Mouse (Mus musculus) lung, postnatal 14 days (tissue): ENCODE measurements around the gene Cmtr2.
A peak's percentile ranks its signal among the peaks of the same experiment; 100 is the strongest.

Source experiments
- DNase-seq: peaks from one replicate; pipeline ENCODE4 v3.0.0; 2021

Gene Cmtr2

DNA sequence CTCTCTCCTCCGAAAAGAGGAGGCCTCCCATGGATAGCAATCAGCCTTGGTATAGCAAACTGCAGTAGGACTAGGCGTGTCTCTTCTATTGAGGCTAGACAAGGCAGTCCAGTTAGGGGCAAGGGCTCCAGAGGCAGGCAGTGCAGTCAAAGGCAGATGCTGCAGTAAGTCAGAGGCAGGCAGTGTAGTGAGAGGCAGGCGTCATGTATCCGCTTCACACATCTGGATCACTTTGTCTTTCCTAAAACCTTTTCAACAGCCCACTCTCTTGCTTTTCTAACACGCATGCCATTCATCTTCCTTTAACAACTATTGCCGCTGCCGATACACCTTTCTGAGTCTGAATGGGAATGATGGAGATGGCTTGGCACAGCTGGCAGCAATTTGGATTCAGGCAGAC is at the start of gene Cmtr2:
Gene Cmtr2 (plus strand): TSS at position 301 of the 400 bp plus-strand sequence.
- no peak for DNase-seq

DNA sequence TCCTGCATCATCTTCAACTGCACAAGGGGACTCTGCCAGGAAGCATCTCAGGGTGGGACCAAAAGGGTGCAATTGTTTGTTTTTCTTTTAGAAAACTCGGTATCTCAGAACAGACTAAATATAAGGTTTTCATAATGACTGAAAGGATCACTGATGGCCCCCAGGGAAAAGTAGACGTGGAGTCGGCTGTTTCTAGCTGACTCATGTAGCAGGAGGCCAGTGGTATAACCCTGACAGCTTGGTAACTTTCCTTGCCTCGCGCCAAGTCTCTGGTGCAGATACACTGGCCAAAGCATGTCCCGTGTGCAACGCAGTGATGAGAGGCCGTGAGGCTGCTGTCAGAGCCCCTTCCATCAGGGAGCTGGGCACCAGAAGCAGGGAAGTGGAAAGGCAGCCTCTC is 49.2 kb upstream of the Cmtr2 start:
- DNase-seq, result no peak

DNA sequence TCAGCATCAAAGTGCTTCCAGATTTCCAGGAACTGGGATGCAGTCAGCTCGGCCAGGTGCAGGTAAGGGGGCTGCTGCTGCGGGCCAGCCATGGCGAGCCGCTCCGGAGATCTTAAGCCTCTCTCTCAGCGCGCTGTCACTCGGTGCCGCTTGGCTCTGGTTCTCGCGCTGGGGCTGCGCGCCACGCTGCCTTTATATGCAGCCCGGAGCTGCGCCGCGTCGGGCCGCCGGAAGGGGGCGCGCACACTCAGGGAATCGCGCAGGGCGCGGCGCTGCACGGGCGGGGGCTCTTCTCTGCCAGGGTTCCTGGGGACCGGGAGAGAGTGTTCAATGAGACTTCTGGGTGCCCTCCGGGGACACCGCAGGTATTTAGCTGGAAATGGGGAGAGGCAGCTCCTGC is 47.4 kb upstream of the Cmtr2 start, which contains the start of gene Calb2:
Gene Calb2 (minus strand): TSS at position 165 of the 400 bp plus-strand sequence.
- DNase-seq, result peak; percentile 43

DNA sequence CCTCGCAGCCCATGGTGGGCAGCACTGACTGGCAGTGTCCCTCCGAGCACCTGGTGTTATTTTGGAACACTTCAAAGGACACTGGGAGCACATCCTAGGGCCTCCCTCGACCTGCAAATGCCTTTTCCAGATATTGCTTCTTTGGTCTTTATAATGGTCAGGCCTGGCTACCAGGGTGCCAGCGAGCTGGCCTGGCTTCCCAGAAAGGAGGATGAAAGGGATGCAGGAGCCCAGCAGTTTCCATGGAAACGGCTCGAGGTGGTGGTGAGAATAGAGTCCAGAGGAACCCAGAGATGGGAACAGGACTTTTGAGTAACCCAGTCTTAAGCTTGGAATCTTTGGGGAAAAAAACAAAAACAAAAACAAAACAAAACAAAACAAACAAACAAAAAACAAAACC is 43.3 kb upstream of the Cmtr2 start:
- DNase-seq, result no peak

DNA sequence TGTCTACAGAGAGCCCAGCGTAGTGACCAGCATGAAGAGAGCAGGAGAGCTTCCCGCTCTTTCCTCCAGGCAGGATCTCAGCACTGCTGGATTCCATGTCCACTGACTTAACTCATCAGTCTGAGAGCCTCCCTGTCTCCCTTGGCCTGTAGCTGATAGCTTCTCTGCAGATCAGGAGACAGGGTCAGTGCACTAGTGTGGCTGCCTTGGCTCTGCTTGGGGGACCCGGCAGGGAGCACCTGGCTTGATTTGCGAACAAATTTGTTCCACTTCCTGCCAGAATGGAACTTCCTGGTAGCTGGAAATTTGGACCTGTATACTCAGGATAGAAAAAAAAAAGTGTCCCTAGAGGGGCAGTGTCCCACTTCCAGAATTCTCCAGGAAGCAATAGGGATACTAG is 40.6 kb upstream of the Cmtr2 start:
- no peak for DNase-seq

DNA sequence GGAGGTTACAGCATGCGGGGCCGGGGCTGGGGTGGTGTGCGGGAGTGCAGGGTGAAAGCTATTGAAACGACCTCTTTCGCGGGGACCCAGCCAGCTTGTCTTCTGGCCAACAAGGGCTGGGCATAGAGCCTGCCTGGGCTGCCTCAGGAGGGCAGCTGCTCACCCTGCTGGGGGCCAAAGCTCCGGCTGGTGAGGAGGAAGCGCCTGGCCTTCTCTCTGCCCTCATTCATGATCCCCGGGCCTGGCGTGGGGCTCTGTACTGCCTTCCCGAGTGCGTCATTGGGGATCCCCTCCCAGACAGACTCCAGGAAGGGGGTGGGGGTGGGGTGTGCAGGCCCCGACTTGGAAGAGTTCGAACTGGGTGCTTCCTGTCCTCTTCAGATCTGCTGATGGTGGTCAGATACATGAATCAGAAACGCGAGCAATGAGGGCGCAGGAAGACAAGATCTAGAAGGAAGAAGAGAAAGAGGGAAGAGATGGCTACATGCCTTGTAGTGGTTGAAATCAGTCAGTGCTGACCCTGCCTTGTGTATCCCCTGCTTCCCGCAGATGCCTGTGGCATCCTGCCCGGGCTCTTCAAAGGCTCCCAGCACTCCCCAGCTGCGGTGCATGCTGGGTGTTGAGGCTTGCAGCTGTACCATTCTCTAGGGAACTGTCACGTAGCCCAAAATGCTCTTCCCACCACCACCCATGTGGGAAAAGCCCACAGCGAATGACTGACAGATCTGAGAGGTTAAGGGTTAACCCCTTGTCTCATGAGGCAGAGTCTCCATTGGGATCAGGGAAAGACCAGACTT is 37.9 kb upstream of the Cmtr2 start:
- no peak for DNase-seq

DNA sequence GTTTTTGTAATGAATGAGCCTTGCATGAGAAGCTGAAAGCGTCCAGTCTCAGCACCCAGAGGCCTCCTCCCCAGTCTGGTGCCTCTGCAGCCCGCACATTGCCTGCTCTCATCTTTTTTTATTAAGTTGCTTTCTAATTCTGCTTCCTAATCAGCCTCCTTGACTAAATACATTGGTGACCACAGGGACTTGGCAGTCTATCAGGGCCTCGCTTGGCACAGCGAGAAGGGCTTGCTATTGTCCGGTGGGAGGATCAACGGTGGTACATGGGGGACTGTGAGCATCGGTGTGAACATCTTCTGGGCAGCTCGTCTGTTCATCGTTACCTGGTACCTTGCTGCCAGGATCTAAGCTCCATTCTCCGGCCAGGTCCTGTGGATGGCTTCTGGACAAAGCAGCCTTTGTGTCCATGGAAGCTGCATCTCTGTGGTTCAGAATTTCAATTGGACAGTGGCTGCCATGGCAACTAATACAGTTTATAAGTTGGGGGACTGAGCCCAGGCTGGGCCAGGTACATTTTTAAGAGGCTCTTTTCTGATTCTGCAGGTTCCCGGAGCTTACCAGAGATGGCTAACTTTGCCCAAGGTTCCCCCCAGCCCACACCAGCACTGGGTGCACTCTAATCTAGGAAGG is 32.6 kb upstream of the Cmtr2 start:
- DNase-seq, result no peak

DNA sequence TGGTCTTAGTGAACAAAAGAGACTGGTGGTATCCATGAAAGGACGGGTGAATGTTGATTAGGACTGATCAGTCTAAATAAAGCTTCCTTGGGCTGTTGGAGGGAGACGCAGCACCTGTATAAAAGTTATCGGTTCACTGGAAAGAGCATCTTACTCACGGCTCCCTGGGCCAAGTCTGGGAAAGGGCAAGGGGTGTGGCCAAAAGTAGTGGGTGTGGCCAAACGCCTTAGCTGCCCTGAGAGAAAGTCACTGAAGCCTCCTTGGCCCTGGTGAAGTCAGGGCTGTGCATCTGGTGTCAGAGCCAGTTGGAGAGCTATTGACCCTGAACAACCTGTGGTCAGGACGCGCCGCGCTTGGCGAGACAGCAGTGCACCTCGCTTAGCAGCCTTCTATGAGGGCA is 31.7 kb upstream of the Cmtr2 start:
- DNase-seq, result no peak

DNA sequence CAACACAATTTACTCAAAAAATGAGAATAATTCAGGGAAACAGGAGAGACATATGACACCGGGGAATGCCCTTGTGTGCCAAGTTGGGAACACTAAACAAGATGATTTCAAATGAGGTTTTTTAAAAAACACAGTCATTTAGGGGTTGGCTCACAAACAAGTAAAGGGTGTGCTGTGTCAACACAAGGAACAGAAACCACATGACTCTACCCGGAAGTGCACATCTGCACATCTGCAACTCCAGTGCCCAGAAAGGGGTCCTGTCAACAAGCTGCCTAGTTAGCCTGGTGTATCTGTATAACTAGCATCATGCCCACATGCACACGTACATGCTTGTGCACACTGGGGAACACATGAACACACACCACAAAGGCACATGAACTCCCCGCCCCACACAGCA is 29.9 kb upstream of the Cmtr2 start:
- no peak for DNase-seq

DNA sequence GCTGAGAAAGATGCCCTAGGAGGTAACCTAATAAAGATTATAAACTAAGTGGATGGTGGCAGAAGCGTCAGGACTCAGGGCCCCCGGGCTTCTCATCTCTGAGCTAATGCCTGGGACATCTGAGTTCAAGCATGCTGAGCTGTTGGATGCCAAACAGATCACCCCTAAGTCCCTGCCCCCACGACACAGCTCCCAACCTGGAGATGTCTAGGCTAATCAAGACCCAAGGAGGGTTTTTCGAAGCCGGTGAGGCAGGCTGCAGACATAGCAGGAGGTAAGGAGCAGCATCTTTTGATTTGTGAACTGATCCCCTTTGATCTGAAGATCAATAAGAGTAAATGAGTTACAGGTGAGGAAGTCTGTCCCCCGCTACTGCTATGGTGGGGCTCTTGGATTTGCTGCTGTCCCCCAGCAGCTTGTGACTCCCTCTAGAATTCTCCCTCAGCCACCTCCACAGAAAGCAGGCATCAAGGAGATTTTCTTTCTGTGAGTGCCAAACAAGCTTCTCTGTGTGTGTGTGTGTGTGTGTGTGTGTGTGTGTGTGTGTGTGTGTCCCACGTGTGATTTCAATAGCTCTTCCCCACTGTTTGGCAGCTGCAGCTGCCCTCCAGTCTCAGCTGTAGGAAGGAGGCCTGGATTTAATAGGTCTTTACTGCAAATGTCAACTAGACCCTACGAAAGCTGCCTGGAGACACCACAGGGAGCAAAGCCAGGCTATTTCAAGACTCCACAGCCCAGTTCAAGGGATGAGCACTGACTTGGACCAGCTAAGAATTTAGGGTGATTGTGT is 26.3 kb upstream of the Cmtr2 start:
- DNase-seq, result no peak

DNA sequence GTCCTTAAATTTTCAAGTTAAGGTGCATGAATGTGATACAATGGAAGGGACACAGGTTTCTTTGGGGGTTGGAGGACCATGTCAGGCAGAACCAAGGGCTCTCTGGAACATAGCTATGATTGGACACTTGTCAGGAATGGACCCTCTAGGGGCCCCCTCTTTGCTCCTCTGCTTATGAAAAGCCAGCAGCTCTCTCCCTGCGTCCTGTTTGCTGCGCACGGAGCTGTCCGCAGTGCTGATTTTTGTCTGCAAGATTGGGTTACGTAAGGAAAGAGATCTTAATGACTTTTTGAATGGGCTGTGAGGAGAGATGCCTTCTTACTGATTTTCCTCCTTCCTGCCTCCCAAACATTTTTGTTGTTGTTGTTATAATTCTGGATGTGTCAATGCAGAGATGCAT is 18.8 kb upstream of the Cmtr2 start:
- DNase-seq, result peak; percentile 66

DNA sequence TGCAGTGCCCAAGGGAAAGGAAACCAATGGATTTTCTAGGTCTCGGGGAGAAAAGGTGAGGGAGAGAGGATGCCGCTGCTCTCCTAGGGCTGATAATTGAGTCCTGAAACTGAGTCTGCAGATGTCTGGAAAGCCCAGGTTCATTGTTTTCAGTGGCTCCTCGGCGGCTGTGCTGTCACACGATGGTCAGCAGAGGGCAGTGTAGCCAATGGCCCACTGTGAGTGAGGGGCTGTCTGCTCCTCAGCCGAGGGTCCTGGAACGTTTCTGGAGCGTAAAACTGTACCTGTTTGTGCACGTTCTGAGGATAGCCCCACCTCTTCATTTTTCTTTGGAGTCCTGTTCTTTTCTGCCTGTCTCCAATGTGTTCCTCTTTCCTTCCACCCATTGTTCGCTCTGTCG is 13.7 kb upstream of the Cmtr2 start:
- DNase-seq, result no peak

DNA sequence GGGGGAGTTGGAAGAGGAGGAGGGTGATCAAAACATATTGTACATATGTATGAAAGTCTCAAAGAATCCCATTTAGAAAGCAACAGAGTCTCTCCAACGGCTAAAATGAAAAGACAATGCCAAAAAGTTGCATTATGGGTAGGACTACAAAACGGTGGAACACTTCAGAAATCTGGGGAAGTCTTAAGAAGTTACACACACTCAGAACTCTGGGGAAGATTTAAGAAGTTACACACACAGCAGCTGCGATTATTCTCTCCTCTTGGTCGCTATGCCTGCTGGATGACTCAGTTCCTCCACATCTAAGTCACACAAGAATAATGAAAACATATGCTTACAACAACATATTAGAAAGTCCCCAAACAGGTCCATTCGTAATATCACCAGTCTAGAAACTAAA is 788 bp downstream of the Cmtr2 start:
- DNase-seq, result no peak

DNA sequence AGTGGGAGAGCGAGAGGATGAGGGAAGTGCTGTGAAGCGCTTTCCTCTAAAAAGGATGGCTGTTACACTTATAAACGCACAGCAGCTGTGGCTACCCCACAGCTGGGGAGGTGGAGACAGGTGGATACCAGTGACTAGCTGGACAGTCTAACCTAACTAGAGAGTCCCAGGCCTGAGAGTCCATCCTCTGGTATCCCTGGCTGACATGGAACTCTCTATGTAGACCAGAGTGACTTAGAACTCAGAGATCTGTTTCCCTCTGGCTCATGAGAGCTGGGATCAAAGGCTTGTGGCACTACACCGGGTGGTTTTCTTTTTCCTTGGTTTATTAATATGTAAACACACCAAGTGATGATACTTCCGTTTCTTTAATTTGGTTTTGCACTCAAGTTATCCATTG is 1.7 kb downstream of the Cmtr2 start:
- no peak for DNase-seq

DNA sequence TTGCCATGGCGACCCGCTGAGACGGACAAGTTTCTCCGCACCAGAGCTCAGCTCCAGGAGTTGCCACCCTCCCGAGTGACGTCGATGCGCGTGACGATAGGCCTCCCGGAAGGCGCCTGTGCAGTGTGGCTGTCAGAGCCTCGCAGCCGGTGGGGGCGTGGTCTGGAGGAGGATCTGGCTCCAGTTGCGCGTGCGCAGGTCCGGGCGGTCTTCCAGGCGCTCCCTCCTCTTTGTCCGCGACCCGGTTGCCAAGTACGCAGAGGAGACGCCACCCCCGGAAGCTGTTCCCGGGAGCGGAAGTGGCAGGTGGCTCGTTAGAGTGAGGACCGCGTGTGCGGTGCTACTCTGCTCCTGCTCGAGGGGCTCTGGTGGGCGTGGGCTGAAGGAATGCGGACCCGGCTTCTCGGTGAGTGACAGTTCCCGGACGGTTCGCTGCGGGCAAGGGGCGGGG is 2.2 kb downstream of the Cmtr2 start:
- DNase-seq, result peak; percentile 100

DNA sequence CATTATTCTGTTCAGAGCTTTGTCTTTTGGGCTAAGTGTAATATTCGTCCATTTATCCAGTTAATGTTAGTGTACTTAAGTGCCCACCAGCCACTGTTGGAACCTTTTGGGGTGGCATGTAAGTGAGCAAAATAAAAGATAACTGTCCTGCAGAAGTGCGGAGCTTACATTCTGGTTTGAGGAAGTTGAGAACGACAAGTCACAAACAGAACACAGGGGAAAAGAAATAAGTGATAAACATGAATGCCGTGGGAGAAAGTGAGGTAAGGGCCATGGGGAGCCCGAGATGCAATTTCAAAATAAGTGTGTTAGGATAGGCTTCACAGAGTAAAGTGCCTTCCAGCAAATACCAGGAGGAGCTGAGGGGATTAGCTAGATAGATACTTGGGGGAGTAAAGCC is 3.0 kb downstream of the Cmtr2 start:
- DNase-seq, result no peak

DNA sequence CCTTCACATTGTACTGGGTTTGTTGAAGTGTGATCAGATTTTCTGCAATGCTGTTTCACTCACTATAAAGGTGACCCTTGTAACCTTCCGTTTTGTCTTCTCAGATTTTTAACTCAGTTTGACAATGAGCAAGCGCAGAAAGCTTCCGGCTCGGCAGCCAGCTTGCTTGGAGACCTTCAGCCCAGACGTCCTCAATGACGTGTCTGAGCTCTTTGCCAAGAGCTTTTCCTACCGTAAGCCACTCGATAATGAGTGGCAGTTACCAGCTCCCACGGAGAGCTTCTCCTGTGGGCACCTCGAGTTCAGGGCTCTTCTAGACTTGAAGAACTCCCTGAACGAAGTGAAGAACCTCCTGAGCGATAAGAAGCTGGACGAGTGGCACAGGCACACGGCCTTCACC is 5.5 kb downstream of the Cmtr2 start:
- DNase-seq, result no peak

DNA sequence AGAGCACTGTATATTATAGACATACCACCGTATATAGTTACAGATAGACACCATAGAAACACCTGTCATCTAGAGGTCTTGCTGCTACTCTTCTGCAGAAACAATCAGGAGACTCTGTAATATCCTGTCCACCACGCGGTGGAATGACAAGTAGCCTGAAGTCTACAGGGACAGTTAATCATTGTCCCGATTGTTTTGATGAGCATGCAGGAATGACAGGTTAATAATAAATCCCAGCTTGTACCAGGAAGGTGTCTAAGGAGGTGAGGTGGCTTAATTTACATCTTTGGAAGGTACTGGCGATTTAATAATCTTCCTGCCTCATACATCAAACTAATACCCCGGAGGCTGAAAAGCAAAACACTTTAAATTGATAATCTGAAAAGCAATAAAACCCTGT is 15.3 kb downstream of the Cmtr2 start:
- DNase-seq, result no peak

DNA sequence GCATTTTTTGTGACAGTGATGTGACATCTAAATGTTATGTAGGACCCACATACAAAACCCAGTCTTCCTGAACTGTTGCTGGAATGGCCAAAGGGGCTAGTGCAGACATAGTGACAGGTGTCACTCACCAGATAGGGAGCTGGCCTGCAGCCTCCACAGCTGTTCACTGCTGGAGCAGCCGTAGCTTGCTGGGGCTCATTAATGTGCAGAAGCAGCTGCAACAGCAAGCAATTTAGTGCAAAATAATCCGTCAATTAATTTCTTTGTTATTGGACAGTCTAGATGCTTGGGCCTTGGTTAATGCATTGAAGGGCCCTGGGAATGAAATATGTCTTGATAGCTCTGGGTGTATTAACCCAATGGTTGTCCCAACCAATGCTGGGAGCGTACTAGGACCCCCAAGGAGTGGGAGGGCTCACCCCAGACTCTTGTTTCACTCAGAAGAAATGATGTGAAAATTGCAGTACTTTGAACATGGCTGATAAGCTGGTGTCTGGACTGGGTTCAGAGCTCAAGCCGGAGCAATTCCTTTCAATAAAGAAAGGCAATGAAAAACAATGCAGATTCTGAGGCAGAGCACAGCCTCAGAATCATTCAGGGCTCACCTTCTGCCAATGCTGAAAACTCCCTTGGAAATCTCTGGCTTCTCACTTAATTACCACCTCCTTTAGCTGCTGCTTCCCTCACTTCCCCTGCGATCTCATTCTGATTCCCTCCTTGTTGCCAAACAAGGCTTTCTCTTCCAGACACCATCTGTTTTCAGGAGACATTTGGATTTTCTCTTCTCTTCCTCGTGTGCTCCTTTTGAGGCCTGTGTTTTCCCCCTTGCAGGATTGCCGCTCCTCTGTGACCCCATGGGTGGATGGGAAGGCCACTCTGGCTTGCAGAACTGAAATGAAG is 27.1 kb downstream of the Cmtr2 start:
- DNase-seq, result no peak

DNA sequence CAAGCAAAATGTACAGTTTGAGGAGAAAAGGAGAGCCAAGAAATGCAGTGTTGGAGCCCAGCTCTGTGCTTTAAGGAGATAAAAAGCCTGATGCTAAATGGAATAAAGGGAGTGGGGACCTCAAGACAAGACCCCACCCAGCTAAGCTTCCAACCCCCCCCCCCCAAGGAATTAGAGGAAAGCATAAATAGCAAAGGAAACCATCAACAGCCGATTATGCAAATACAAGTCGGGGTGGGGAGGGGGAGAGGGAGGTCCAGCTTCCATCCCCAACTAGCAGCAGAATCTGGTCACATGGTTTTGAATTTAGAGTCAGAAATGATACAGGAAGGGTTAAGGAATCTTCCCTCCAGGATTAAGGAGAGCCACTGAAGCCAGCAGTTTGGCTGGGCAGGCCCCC is 29.1 kb downstream of the Cmtr2 start:
- DNase-seq, result no peak

DNA sequence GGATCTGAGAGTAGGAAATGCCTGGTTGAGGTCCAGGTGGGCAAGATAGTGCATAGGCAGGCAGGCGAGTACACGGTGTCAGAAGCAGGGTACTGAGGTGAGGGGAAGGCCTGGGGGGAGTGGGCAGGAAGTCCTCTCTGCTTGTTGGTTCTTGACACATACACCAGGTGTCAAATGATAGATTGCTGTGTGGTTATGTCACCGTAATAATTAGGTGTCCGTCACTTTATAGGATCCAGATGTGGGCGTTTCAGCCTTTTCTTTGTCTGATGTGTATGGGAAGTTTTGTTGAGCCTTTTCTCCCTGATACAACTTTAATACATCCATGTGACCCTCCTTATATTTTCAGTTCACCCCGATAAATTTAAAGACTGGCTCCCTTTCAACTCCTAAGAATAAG is 31.8 kb downstream of the Cmtr2 start:
- no peak for DNase-seq

DNA sequence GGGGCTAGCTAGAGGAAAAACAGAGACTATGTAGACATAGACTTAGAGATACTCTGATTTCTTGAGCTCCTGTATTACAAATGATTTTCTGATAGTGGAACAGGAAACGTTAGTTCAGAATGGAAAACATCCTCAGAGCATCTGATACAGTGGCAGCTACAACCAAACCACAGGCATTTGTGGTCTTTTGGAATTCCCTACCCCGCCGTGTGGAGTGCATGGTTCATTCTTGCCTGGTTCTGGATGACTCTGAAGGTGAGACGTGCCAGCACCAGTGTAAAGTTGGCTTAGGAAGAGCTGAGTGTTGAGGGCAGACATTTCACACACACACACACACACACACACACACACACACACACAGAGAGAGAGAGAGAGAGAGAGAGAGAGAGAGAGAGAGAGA is 38.5 kb downstream of the Cmtr2 start:
- DNase-seq, result no peak

DNA sequence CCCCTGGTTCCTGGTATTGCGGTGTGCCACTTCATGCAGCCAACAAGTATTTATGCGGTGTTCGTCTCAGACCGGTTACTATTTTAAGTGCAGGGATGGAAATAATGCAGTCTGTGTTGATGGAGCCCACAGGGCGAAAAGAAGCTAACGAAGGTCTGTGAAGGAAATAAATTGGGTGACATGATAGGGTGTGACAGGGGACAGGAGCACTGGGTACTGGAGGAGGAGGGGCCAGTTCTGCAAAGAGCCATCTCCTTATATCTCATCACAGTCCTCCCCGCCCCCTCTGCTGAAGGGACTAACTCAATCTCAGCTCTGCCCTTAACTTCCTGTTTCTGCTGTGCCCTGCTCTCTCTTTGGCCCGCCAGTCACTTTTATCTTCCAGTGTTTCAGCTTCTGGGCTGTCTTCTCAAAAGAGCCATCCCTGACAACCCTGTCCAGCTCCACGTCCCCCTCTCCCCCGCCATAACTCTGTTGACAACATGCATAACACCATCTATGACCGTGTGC is 50.4 kb downstream of the Cmtr2 start:
- DNase-seq, result no peak
